Mouse (Mus musculus) heart, adult 9 months (tissue): Measurements from ENCODE around the gene Gm13279.
A peak's percentile ranks its signal among the peaks of the same experiment; 100 is the strongest.
"Not testable (repeated sequence)": the region's sequence is repeated elsewhere in the genome, so short reads cannot be mapped to it uniquely, and the experiment has no call there.

Experiments
- DNase-seq, 2 experiments: peaks; one replicate each; pipeline ENCODE4 v3.0.0; 2022; ENCODE audit warnings: low spot score in 2 of 2

Gm13279 gene

GRCm38 (mm10) chr4:88797097-88797496 lies at the start of gene Gm13279:
TSS of gene Gm13279 (plus strand) at chr4:88797397.
- not testable (repeated sequence) for DNase-seq

- DNase-seq, result no peak
Observed at GRCm38 (mm10) chr4:88749926-88750325, 47.3 kb upstream of the Gm13279 start.

GRCm38 (mm10) chr4:88754818-88755340 lies 42.3 kb upstream of the Gm13279 start, which contains the start of gene Gm13271:
TSS of gene Gm13271 (plus strand) at chr4:88754868.
- DNase-seq, result peak; percentile 81

GRCm38 (mm10) chr4:88756581-88757513 lies 40.4 kb upstream of the Gm13279 start:
- DNase-seq, result peak in 1 of 2 experiments; percentile 29

- DNase-seq, result peak; percentile 91 to 94
Observed at GRCm38 (mm10) chr4:88757628-88758031, 39.6 kb upstream of the Gm13279 start.

GRCm38 (mm10) chr4:88758751-88759150 lies 38.4 kb upstream of the Gm13279 start:
- peak; percentile 23 to 44 for DNase-seq

GRCm38 (mm10) chr4:88759610-88760268 lies 37.5 kb upstream of the Gm13279 start, which contains the start of gene Gm13283:
TSS of gene Gm13283 (plus strand) at chr4:88760119.
- peak; percentile 44 to 67 for DNase-seq

- peak; percentile 85 for DNase-seq
Observed at GRCm38 (mm10) chr4:88760431-88760830, 36.8 kb upstream of the Gm13279 start.

GRCm38 (mm10) chr4:88761776-88762175 lies 35.4 kb upstream of the Gm13279 start:
- peak; percentile 64 to 73 for DNase-seq

GRCm38 (mm10) chr4:88762341-88762740 lies 34.9 kb upstream of the Gm13279 start:
- peak; percentile 32 to 35 for DNase-seq

GRCm38 (mm10) chr4:88763384-88764018 lies 33.7 kb upstream of the Gm13279 start:
- DNase-seq, result peak; percentile 76 to 78

- not testable (repeated sequence) for DNase-seq
Observed at GRCm38 (mm10) chr4:88773534-88773933, 23.7 kb upstream of the Gm13279 start, which contains the start of gene Gm13290. TSS of gene Gm13290 (plus strand) at chr4:88773834.

GRCm38 (mm10) chr4:88776622-88777021 lies 20.6 kb upstream of the Gm13279 start, which contains the start of gene Gm13289:
TSS of gene Gm13289 (plus strand) at chr4:88776922.
- not testable (repeated sequence) for DNase-seq

- DNase-seq, result not testable (repeated sequence)
Observed at GRCm38 (mm10) chr4:88779550-88779949, 17.6 kb upstream of the Gm13279 start, which contains the start of gene Gm13272. TSS of gene Gm13272 (plus strand) at chr4:88779850.

GRCm38 (mm10) chr4:88780320-88780719 lies 16.9 kb upstream of the Gm13279 start:
- DNase-seq, result not testable (repeated sequence)

- not testable (repeated sequence) for DNase-seq
Observed at GRCm38 (mm10) chr4:88781831-88782230, 15.4 kb upstream of the Gm13279 start, which contains the start of gene Ifnz. TSS of gene Ifnz (plus strand) at chr4:88782131.

GRCm38 (mm10) chr4:88782335-88782734 lies 14.9 kb upstream of the Gm13279 start:
- not testable (repeated sequence) for DNase-seq

- not testable (repeated sequence) for DNase-seq
Observed at GRCm38 (mm10) chr4:88785409-88785808, 11.8 kb upstream of the Gm13279 start, which contains the start of gene Gm13276. TSS of gene Gm13276 (plus strand) at chr4:88785709.

- DNase-seq, result peak; percentile 53 to 73
Observed at GRCm38 (mm10) chr4:88788402-88788801, 8.8 kb upstream of the Gm13279 start, which contains the start of gene Gm13277. TSS of gene Gm13277 (plus strand) at chr4:88788632.

GRCm38 (mm10) chr4:88791250-88791649 lies 5.9 kb upstream of the Gm13279 start, which contains the start of gene Gm13278:
TSS of gene Gm13278 (plus strand) at chr4:88791550.
- DNase-seq, result not testable (repeated sequence)
